Mouse (Mus musculus) embryonic fibroblast, embryonic 13.5 days (primary cell): ENCODE results near the gene Tap2. TPM values are rescaled to one million over a fixed set of nuclear protein-coding genes. Genes with fewer than 3 reads are reported as not detected.

ENCODE experiments used
- H3K27ac ChIP-seq: 2 replicates; pipeline ENCODE4 v1.5.1; 2012; ENCODE audit warnings: low read length, control low read depth, inconsistent platforms; ENCODE audit not compliant: insufficient read depth
- H3K4me1 ChIP-seq: 2 replicates; pipeline ENCODE4 v1.6.1; 2011; ENCODE audit warnings: low read length; ENCODE audit not compliant: control insufficient read depth, insufficient read depth
- H3K4me3 ChIP-seq: 2 replicates; pipeline ENCODE4 v1.5.1; 2011; ENCODE audit warnings: mild to moderate bottlenecking, control low read depth, low read length; ENCODE audit not compliant: insufficient read depth
- CTCF ChIP-seq: IDR thresholded peaks from 2 replicates; pipeline ENCODE4 v1.5.1; 2011; ENCODE audit warnings: mild to moderate bottlenecking, control low read depth, low read length, moderate library complexity, borderline replicate concordance; ENCODE audit not compliant: insufficient read depth
- POLR2A ChIP-seq: IDR thresholded peaks from 2 replicates; pipeline ENCODE4 v1.6.1; 2011; ENCODE audit warnings: low read depth, mild to moderate bottlenecking, control low read depth, low read length, moderate library complexity
- polyA plus RNA-seq: library from polyadenylated mRNA; stranded (reverse); fragments of >200 nt; gene quantifications from 2 replicates; pipeline ENCODE4 v1.2.4, GENCODE M21; 2011; ENCODE audit warnings: low read depth; ENCODE audit not compliant: missing spikeins, insufficient read length

The Tap2 gene
- polyA plus RNA-seq, 1 experiment, result 25.6 TPM

GRCm38 (mm10) chr17:34177179-34177578, 26.1 kb upstream of the Tap2 start:
- no peak overlapping the region for H3K4me3 ChIP-seq
- H3K4me1 ChIP-seq, result no peaks in the 10 kb centered on the region
- H3K27ac ChIP-seq, result no peak overlapping the region
- TF ChIP-seq POLR2A (no peak), CTCF (no peak)

GRCm38 (mm10) chr17:34179019-34179418, 24.3 kb upstream of the Tap2 start:
- TF ChIP-seq POLR2A, result no peak
- no peak for TF ChIP-seq CTCF
- no peak overlapping the region for H3K4me3 ChIP-seq
- H3K27ac ChIP-seq, result no peak overlapping the region
- H3K4me1 ChIP-seq, result no peaks in the 10 kb centered on the region

GRCm38 (mm10) chr17:34179913-34180859, 23.1 kb upstream of the Tap2 start:
- TF ChIP-seq CTCF, result no peak
- no peak for TF ChIP-seq POLR2A
- H3K27ac ChIP-seq, result no peak overlapping the region
- no peaks in the 10 kb centered on the region for H3K4me1 ChIP-seq
- H3K4me3 ChIP-seq, result no peak overlapping the region

- no peak overlapping the region for H3K4me3 ChIP-seq
- no peaks in the 10 kb centered on the region for H3K4me1 ChIP-seq
- no peak overlapping the region for H3K27ac ChIP-seq
- no peak for TF ChIP-seq POLR2A
- TF ChIP-seq CTCF, result no peak
These were observed 19.6 kb upstream of the Tap2 start for GRCm38 (mm10) chr17:34183564-34184219.

- H3K27ac ChIP-seq, result no peak overlapping the region
- no peak for TF ChIP-seq POLR2A
- TF ChIP-seq CTCF, result no peak
- H3K4me1 ChIP-seq, result no peaks in the 10 kb centered on the region
- no peak overlapping the region for H3K4me3 ChIP-seq
These were observed 17.8 kb upstream of the Tap2 start for GRCm38 (mm10) chr17:34185526-34185925.

- Histone ChIP-seq H3K27ac (no peak overlapping the region), H3K4me3 (peak overlapping the region; percentile 68), H3K4me1 (no peaks in the 10 kb centered on the region)
- TF ChIP-seq POLR2A, result no peak
- no peak for TF ChIP-seq CTCF
These were observed 16.5 kb upstream of the Tap2 start for GRCm38 (mm10) chr17:34186885-34187260.

- Histone ChIP-seq H3K27ac (peak within 1 kb of the TSS; percentile 64), H3K4me3 (peak within 1 kb of the TSS; percentile 68), H3K4me1 (no peaks in the 10 kb centered on the region)
- TF ChIP-seq CTCF (no peak), POLR2A (peak; percentile 67)
These were observed 15.9 kb upstream of the Tap2 start, which contains the start of the genes Tap1 and Psmb9 for GRCm38 (mm10) chr17:34187261-34187916. Tap1 (plus strand) TSS chr17:34187553. Psmb9 (minus strand) TSS chr17:34187764.

GRCm38 (mm10) chr17:34188010-34188409, 15.3 kb upstream of the Tap2 start:
- Histone ChIP-seq H3K4me3 (peak overlapping the region; percentile 68), H3K4me1 (no peaks in the 10 kb centered on the region), H3K27ac (peak overlapping the region; percentile 64)
- TF ChIP-seq POLR2A (no peak), CTCF (no peak)

GRCm38 (mm10) chr17:34188986-34189385, 14.3 kb upstream of the Tap2 start:
- no peak for TF ChIP-seq POLR2A
- no peak for TF ChIP-seq CTCF
- no peak overlapping the region for H3K27ac ChIP-seq
- H3K4me3 ChIP-seq, result no peak overlapping the region
- H3K4me1 ChIP-seq, result no peaks in the 10 kb centered on the region

GRCm38 (mm10) chr17:34192852-34193251, 10.5 kb upstream of the Tap2 start:
- Histone ChIP-seq H3K27ac (no peak overlapping the region), H3K4me1 (no peaks in the 10 kb centered on the region), H3K4me3 (no peak overlapping the region)
- no peak for TF ChIP-seq CTCF
- no peak for TF ChIP-seq POLR2A
